Mouse (Mus musculus): ENCODE data around the gene Prdm2. TPM values are rescaled to one million over a fixed set of nuclear protein-coding genes. Genes with fewer than 3 reads are reported as not detected.

Gene Prdm2
- polyA plus RNA-seq, 1 experiment, result 9.2 TPM

- Histone ChIP-seq H3K79me3 (ENCODE audit: low read depth) (no peaks in the 10 kb centered on the region), H3K79me2 (ENCODE audit: control insufficient read depth, insufficient read depth) (no peaks in the 10 kb centered on the region), H3ac (ENCODE audit: control insufficient read depth, insufficient read length, low read depth) (no peak overlapping the region), H3K36me3 (ENCODE audit: control insufficient read depth, insufficient read depth) (no peaks in the 10 kb centered on the region), H3K27me3 (ENCODE audit: control insufficient read depth, insufficient read depth, insufficient read length) (no peaks in the 10 kb centered on the region), H3K4me3 (ENCODE audit: insufficient read depth, poor library complexity, severe bottlenecking) (no peak overlapping the region)
- TF ChIP-seq CEBPB (IDR thresholded peaks at IDR 0.05; ENCODE audit: low read depth) (no peak), MYOD1 (IDR thresholded peaks at IDR 0.05; ENCODE audit: control insufficient read depth, insufficient read length, low read depth) (no peak), CTCF (IDR thresholded peaks at IDR 0.05; ENCODE audit: control insufficient read depth, insufficient read depth, insufficient read length) (no peak), MYOG (IDR thresholded peaks at IDR 0.05; ENCODE audit: control insufficient read depth, extremely low read depth, insufficient read length) (no peak), USF1 (IDR thresholded peaks at IDR 0.05; ENCODE audit: low read depth) (no peak), MAX (IDR thresholded peaks at IDR 0.05) (no peak), FOSL1 (IDR thresholded peaks at IDR 0.05; ENCODE audit: insufficient read depth, low read length, poor library complexity, severe bottlenecking) (no peak)
Measured at GRCm38 (mm10) chr4:143092082-143092701, 120.6 kb downstream of the Prdm2 start.

GRCm38 (mm10) chr4:143090551-143090950, 122.2 kb downstream of the Prdm2 start:
- H3K4me3 ChIP-seq (ENCODE audit: insufficient read depth, poor library complexity, severe bottlenecking), result no peak overlapping the region
- TF ChIP-seq USF1 (IDR thresholded peaks at IDR 0.05; ENCODE audit: low read depth) (no peak), CTCF (IDR thresholded peaks at IDR 0.05; ENCODE audit: control insufficient read depth, insufficient read depth, insufficient read length) (no peak), FOSL1 (IDR thresholded peaks at IDR 0.05; ENCODE audit: insufficient read depth, low read length, poor library complexity, severe bottlenecking) (no peak), MAX (IDR thresholded peaks at IDR 0.05) (no peak), MYOG (IDR thresholded peaks at IDR 0.05; ENCODE audit: control insufficient read depth, extremely low read depth, insufficient read length) (no peak), CEBPB (IDR thresholded peaks at IDR 0.05; ENCODE audit: low read depth) (no peak), MYOD1 (IDR thresholded peaks at IDR 0.05; ENCODE audit: control insufficient read depth, insufficient read length, low read depth) (no peak)
- no peaks in the 10 kb centered on the region for H3K27me3 ChIP-seq (ENCODE audit: control insufficient read depth, insufficient read depth, insufficient read length)
- H3ac ChIP-seq (ENCODE audit: control insufficient read depth, insufficient read length, low read depth), result no peak overlapping the region
- no peaks in the 10 kb centered on the region for H3K79me2 ChIP-seq (ENCODE audit: control insufficient read depth, insufficient read depth)
- no peaks in the 10 kb centered on the region for H3K36me3 ChIP-seq (ENCODE audit: control insufficient read depth, insufficient read depth)
- H3K79me3 ChIP-seq (ENCODE audit: low read depth), result no peaks in the 10 kb centered on the region

GRCm38 (mm10) chr4:143074071-143074765, 138.6 kb downstream of the Prdm2 start:
- H3K27me3 ChIP-seq (ENCODE audit: control insufficient read depth, insufficient read depth, insufficient read length), result no peaks in the 10 kb centered on the region
- H3K79me3 ChIP-seq (ENCODE audit: low read depth), result no peaks in the 10 kb centered on the region
- TF ChIP-seq CEBPB (IDR thresholded peaks at IDR 0.05; ENCODE audit: low read depth), result no peak
- TF ChIP-seq MYOD1 (IDR thresholded peaks at IDR 0.05; ENCODE audit: control insufficient read depth, insufficient read length, low read depth), result no peak
- no peak for TF ChIP-seq CTCF (IDR thresholded peaks at IDR 0.05; ENCODE audit: control insufficient read depth, insufficient read depth, insufficient read length)
- TF ChIP-seq MAX (IDR thresholded peaks at IDR 0.05), result no peak
- no peak for TF ChIP-seq USF1 (IDR thresholded peaks at IDR 0.05; ENCODE audit: low read depth)
- no peak for TF ChIP-seq MYOG (IDR thresholded peaks at IDR 0.05; ENCODE audit: control insufficient read depth, extremely low read depth, insufficient read length)
- no peak for TF ChIP-seq FOSL1 (IDR thresholded peaks at IDR 0.05; ENCODE audit: insufficient read depth, low read length, poor library complexity, severe bottlenecking)
- no peak overlapping the region for H3ac ChIP-seq (ENCODE audit: control insufficient read depth, insufficient read length, low read depth)
- no peaks in the 10 kb centered on the region for H3K36me3 ChIP-seq (ENCODE audit: control insufficient read depth, insufficient read depth)
- H3K4me3 ChIP-seq (ENCODE audit: insufficient read depth, poor library complexity, severe bottlenecking), result no peak overlapping the region
- no peaks in the 10 kb centered on the region for H3K79me2 ChIP-seq (ENCODE audit: control insufficient read depth, insufficient read depth)

GRCm38 (mm10) chr4:143071791-143072190, 141.0 kb downstream of the Prdm2 start:
- Histone ChIP-seq H3K79me2 (ENCODE audit: control insufficient read depth, insufficient read depth) (no peaks in the 10 kb centered on the region), H3K27me3 (ENCODE audit: control insufficient read depth, insufficient read depth, insufficient read length) (peaks cover 8% of the 10 kb centered on the region), H3ac (ENCODE audit: control insufficient read depth, insufficient read length, low read depth) (no peak overlapping the region), H3K4me3 (ENCODE audit: insufficient read depth, poor library complexity, severe bottlenecking) (no peak overlapping the region), H3K36me3 (ENCODE audit: control insufficient read depth, insufficient read depth) (no peaks in the 10 kb centered on the region), H3K79me3 (ENCODE audit: low read depth) (no peaks in the 10 kb centered on the region)
- TF ChIP-seq MYOD1 (IDR thresholded peaks at IDR 0.05; ENCODE audit: control insufficient read depth, insufficient read length, low read depth), result no peak
- TF ChIP-seq CEBPB (IDR thresholded peaks at IDR 0.05; ENCODE audit: low read depth), result no peak
- no peak for TF ChIP-seq MAX (IDR thresholded peaks at IDR 0.05)
- no peak for TF ChIP-seq FOSL1 (IDR thresholded peaks at IDR 0.05; ENCODE audit: insufficient read depth, low read length, poor library complexity, severe bottlenecking)
- no peak for TF ChIP-seq MYOG (IDR thresholded peaks at IDR 0.05; ENCODE audit: control insufficient read depth, extremely low read depth, insufficient read length)
- TF ChIP-seq CTCF (IDR thresholded peaks at IDR 0.05; ENCODE audit: control insufficient read depth, insufficient read depth, insufficient read length), result no peak
- no peak for TF ChIP-seq USF1 (IDR thresholded peaks at IDR 0.05; ENCODE audit: low read depth)

- Histone ChIP-seq H3K27me3 (ENCODE audit: control insufficient read depth, insufficient read depth, insufficient read length) (peaks cover 8% of the 10 kb centered on the region), H3ac (ENCODE audit: control insufficient read depth, insufficient read length, low read depth) (no peak overlapping the region)
- TF ChIP-seq CEBPB (IDR thresholded peaks at IDR 0.05; ENCODE audit: low read depth), result no peak
- no peak for TF ChIP-seq USF1 (IDR thresholded peaks at IDR 0.05; ENCODE audit: low read depth)
- no peak for TF ChIP-seq MAX (IDR thresholded peaks at IDR 0.05)
- TF ChIP-seq CTCF (IDR thresholded peaks at IDR 0.05; ENCODE audit: control insufficient read depth, insufficient read depth, insufficient read length), result no peak
- no peak for TF ChIP-seq MYOG (IDR thresholded peaks at IDR 0.05; ENCODE audit: control insufficient read depth, extremely low read depth, insufficient read length)
- no peak for TF ChIP-seq MYOD1 (IDR thresholded peaks at IDR 0.05; ENCODE audit: control insufficient read depth, insufficient read length, low read depth)
- no peak for TF ChIP-seq FOSL1 (IDR thresholded peaks at IDR 0.05; ENCODE audit: insufficient read depth, low read length, poor library complexity, severe bottlenecking)
Measured at GRCm38 (mm10) chr4:143067006-143067405, 145.8 kb downstream of the Prdm2 start.

More at GRCm38 (mm10) chr4:143067006-143067405, 145.8 kb downstream of the Prdm2 start:
- Histone ChIP-seq H3K79me2 (ENCODE audit: control insufficient read depth, insufficient read depth) (no peaks in the 10 kb centered on the region), H3K4me3 (ENCODE audit: insufficient read depth, poor library complexity, severe bottlenecking) (no peak overlapping the region), H3K79me3 (ENCODE audit: low read depth) (no peaks in the 10 kb centered on the region), H3K36me3 (ENCODE audit: control insufficient read depth, insufficient read depth) (no peaks in the 10 kb centered on the region)

All from C2C12 (cell line).